Mouse (Mus musculus): ENCODE measurements around the gene Sergef. TPM values are rescaled to one million over a fixed set of nuclear protein-coding genes. Genes with fewer than 3 reads are reported as not detected.

Gene Sergef
- polyA plus RNA-seq, 1 experiment: 8.6 TPM

DNA sequence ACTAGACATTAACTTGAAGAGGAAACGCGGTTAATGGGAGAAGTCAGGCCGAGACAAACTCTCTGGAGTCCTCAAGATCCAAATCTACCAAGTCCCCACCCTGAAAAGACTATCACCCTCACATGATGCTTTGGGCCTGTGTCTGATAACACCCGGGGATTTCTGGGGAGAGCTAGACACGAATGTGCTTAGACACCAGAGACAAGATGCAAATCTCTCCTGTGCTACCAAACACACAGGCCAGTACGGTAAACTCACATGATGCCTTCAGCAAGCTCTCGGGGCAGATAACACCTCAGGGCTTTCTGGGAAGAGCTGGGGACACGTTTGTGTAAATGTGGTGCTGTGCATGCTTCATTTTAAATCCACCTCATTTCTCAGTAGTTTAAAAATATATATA, 36.3 kb upstream of the Sergef start:
- Histone ChIP-seq H3K79me3 (ENCODE audit: low read depth) (no peaks in the 10 kb centered on the region), H3K4me3 (ENCODE audit: insufficient read depth, poor library complexity, severe bottlenecking) (no peak overlapping the region), H3ac (ENCODE audit: control insufficient read depth, insufficient read length, low read depth) (no peak overlapping the region), H3K36me3 (ENCODE audit: control insufficient read depth, insufficient read depth) (no peaks in the 10 kb centered on the region), H3K27me3 (ENCODE audit: control insufficient read depth, insufficient read depth, insufficient read length) (no peaks in the 10 kb centered on the region), H3K79me2 (ENCODE audit: control insufficient read depth, insufficient read depth) (no peaks in the 10 kb centered on the region)
- TF ChIP-seq MYOD1 (IDR thresholded peaks at IDR 0.05; ENCODE audit: control insufficient read depth, insufficient read length, low read depth) (no peak), CEBPB (IDR thresholded peaks at IDR 0.05; ENCODE audit: low read depth) (no peak)

DNA sequence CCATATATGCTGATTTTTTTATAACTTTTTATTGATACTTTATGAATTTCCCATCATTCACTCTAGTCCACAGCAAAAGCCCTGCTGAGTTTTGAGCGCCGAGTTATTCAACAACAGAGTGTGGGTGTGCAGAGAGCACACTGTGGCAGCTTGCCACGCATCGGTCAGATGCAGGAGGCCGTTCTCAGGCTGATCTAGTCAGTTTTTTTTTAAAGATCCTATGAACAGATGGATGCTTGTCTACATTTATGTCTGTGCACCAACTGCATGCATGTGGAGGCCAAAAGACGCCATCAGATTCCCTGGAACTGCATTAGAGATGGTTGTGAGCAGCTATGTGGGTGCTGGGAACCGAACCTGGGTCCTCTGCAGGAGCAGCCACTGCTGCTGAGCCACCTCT, 35.5 kb upstream of the Sergef start:
- H3ac ChIP-seq (ENCODE audit: control insufficient read depth, insufficient read length, low read depth): no peak overlapping the region
- no peaks in the 10 kb centered on the region for H3K36me3 ChIP-seq (ENCODE audit: control insufficient read depth, insufficient read depth)
- no peaks in the 10 kb centered on the region for H3K79me3 ChIP-seq (ENCODE audit: low read depth)
- no peak overlapping the region for H3K4me3 ChIP-seq (ENCODE audit: insufficient read depth, poor library complexity, severe bottlenecking)
- no peaks in the 10 kb centered on the region for H3K79me2 ChIP-seq (ENCODE audit: control insufficient read depth, insufficient read depth)
- H3K27me3 ChIP-seq (ENCODE audit: control insufficient read depth, insufficient read depth, insufficient read length): no peaks in the 10 kb centered on the region
- TF ChIP-seq MYOG (IDR thresholded peaks at IDR 0.05; ENCODE audit: control insufficient read depth, extremely low read depth, insufficient read length) (no peak), USF1 (IDR thresholded peaks at IDR 0.05; ENCODE audit: low read depth) (no peak), CTCF (IDR thresholded peaks at IDR 0.05; ENCODE audit: control insufficient read depth, insufficient read depth, insufficient read length) (no peak), CEBPB (IDR thresholded peaks at IDR 0.05; ENCODE audit: low read depth) (no peak), MAX (IDR thresholded peaks at IDR 0.05) (no peak), MYOD1 (IDR thresholded peaks at IDR 0.05; ENCODE audit: control insufficient read depth, insufficient read length, low read depth) (no peak), FOSL1 (IDR thresholded peaks at IDR 0.05; ENCODE audit: insufficient read depth, low read length, poor library complexity, severe bottlenecking) (no peak)

DNA sequence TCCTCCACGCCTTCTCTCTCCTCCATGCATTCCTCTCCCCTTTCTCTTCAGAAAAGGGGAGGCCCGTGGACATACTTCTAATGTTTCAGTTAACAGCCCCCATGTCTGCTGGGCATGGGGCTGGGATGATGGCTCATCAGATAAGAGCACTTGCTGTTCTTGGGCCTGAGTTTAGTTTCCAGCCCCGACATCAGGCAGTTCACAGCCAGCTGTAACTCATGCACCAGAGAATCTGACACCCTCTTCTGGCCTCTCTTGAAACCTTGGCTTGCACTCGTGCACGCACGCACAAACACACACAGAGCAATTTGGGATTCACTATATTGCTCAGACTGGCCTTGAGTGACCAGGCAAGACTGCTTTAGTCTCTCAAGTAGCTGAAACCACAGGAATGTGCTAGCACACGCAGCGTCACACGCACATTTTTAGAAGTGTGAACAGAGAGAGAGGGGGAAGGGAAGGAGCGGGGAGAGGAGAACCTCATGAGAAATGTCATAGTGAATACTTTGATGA, 32.6 kb upstream of the Sergef start, which contains the start of gene Tph1:
TSS of gene Tph1 (minus strand) at position 378 of the 513 bp plus-strand sequence.
- H3K4me3 ChIP-seq (ENCODE audit: insufficient read depth, poor library complexity, severe bottlenecking): no peak within 1 kb of the TSS
- TF ChIP-seq MYOD1 (IDR thresholded peaks at IDR 0.05; ENCODE audit: control insufficient read depth, insufficient read length, low read depth) (no peak), CEBPB (IDR thresholded peaks at IDR 0.05; ENCODE audit: low read depth) (no peak), FOSL1 (IDR thresholded peaks at IDR 0.05; ENCODE audit: insufficient read depth, low read length, poor library complexity, severe bottlenecking) (no peak), USF1 (IDR thresholded peaks at IDR 0.05; ENCODE audit: low read depth) (no peak), MAX (IDR thresholded peaks at IDR 0.05) (no peak), CTCF (IDR thresholded peaks at IDR 0.05; ENCODE audit: control insufficient read depth, insufficient read depth, insufficient read length) (no peak), MYOG (IDR thresholded peaks at IDR 0.05; ENCODE audit: control insufficient read depth, extremely low read depth, insufficient read length) (no peak)

DNA sequence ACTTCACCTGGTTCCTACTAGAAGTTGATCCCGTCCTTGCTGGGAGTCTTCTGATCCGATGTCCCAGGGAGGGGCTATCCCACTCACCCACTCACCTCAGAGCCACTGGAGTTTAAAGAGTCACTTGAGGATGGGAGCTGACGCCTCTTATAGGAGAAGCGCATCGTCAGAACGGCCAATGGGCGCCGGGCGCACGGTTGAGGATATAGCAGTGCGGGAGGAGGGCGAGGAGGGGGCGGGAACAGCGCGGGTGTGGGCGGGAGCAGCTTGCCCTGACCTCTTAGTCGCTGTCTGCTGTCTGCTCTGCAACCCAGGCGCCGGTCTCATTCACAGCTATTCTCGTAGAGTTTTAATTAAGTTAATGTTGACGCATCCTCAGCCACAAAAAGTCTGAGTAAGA, 27.6 kb upstream of the Sergef start:
- Histone ChIP-seq H3K79me3 (ENCODE audit: low read depth) (no peaks in the 10 kb centered on the region), H3K4me3 (ENCODE audit: insufficient read depth, poor library complexity, severe bottlenecking) (no peak overlapping the region), H3K79me2 (ENCODE audit: control insufficient read depth, insufficient read depth) (no peaks in the 10 kb centered on the region), H3K27me3 (ENCODE audit: control insufficient read depth, insufficient read depth, insufficient read length) (peaks cover 17% of the 10 kb centered on the region), H3ac (ENCODE audit: control insufficient read depth, insufficient read length, low read depth) (no peak overlapping the region), H3K36me3 (ENCODE audit: control insufficient read depth, insufficient read depth) (no peaks in the 10 kb centered on the region)
- no peak for TF ChIP-seq MYOG (IDR thresholded peaks at IDR 0.05; ENCODE audit: control insufficient read depth, extremely low read depth, insufficient read length)
- TF ChIP-seq MYOD1 (IDR thresholded peaks at IDR 0.05; ENCODE audit: control insufficient read depth, insufficient read length, low read depth): no peak

More for the DNA sequence above, 32.6 kb upstream of the Sergef start, which contains the start of gene Tph1:
- Histone ChIP-seq H3K36me3 (ENCODE audit: control insufficient read depth, insufficient read depth) (no peaks in the 10 kb centered on the region), H3ac (ENCODE audit: control insufficient read depth, insufficient read length, low read depth) (no peak within 1 kb of the TSS), H3K27me3 (ENCODE audit: control insufficient read depth, insufficient read depth, insufficient read length) (no peaks in the 10 kb centered on the region), H3K79me3 (ENCODE audit: low read depth) (no peaks in the 10 kb centered on the region), H3K79me2 (ENCODE audit: control insufficient read depth, insufficient read depth) (no peaks in the 10 kb centered on the region)

DNA sequence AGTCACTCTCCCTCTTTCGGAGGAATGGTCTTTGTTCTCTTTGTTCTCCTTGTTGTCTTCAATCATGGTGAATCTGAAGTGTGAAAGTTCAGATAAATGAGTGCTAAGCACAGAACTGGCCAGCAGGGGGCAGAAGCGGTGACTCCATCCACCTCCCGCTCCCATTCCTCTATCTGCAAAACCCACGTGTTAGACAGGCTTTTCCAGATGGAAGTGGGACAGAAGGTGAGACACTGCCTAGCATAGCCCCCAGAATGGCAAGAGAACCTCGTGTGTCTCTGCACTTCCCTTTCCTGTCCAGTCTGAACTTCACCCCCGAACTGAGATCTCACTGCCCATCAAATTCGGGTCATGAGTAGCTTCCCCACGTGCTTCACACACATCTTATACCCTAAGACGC, 25.6 kb upstream of the Sergef start:
- Histone ChIP-seq H3K79me2 (ENCODE audit: control insufficient read depth, insufficient read depth) (no peaks in the 10 kb centered on the region), H3ac (ENCODE audit: control insufficient read depth, insufficient read length, low read depth) (no peak overlapping the region), H3K27me3 (ENCODE audit: control insufficient read depth, insufficient read depth, insufficient read length) (peaks cover 27% of the 10 kb centered on the region), H3K4me3 (ENCODE audit: insufficient read depth, poor library complexity, severe bottlenecking) (no peak overlapping the region), H3K36me3 (ENCODE audit: control insufficient read depth, insufficient read depth) (no peaks in the 10 kb centered on the region), H3K79me3 (ENCODE audit: low read depth) (no peaks in the 10 kb centered on the region)
- TF ChIP-seq USF1 (IDR thresholded peaks at IDR 0.05; ENCODE audit: low read depth) (no peak), MYOG (IDR thresholded peaks at IDR 0.05; ENCODE audit: control insufficient read depth, extremely low read depth, insufficient read length) (no peak), MAX (IDR thresholded peaks at IDR 0.05) (peak; percentile 13), MYOD1 (IDR thresholded peaks at IDR 0.05; ENCODE audit: control insufficient read depth, insufficient read length, low read depth) (no peak), FOSL1 (IDR thresholded peaks at IDR 0.05; ENCODE audit: insufficient read depth, low read length, poor library complexity, severe bottlenecking) (no peak), CEBPB (IDR thresholded peaks at IDR 0.05; ENCODE audit: low read depth) (no peak), CTCF (IDR thresholded peaks at IDR 0.05; ENCODE audit: control insufficient read depth, insufficient read depth, insufficient read length) (peak; percentile 26)

DNA sequence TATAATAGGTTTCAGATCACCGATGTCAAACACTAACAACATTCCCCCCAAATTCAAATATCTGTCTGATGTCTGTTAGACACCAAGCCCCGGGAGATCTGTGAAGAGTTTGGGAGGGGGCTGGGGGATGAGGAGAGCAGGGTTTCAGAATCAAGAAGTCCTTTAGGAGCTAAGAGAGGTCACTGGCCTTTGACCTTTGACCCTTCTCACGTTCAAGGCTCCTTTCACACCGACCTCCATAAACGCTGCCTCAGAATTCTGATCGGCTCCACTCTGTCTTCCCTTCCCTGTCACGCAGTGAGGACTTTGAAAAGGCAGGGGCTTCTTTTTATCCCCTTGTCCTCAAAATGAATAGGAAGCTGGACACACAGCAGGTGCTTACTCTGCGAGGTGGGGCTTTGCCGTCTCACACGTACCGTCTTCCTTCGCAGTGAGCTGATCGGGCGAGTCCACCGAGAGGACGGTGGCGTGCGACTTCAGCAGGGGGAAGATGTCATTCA, 22.0 kb upstream of the Sergef start:
- Histone ChIP-seq H3K4me3 (ENCODE audit: insufficient read depth, poor library complexity, severe bottlenecking) (no peak overlapping the region), H3K36me3 (ENCODE audit: control insufficient read depth, insufficient read depth) (no peaks in the 10 kb centered on the region), H3ac (ENCODE audit: control insufficient read depth, insufficient read length, low read depth) (no peak overlapping the region), H3K79me2 (ENCODE audit: control insufficient read depth, insufficient read depth) (no peaks in the 10 kb centered on the region), H3K27me3 (ENCODE audit: control insufficient read depth, insufficient read depth, insufficient read length) (peaks cover 47% of the 10 kb centered on the region), H3K79me3 (ENCODE audit: low read depth) (no peaks in the 10 kb centered on the region)
- TF ChIP-seq MYOG (IDR thresholded peaks at IDR 0.05; ENCODE audit: control insufficient read depth, extremely low read depth, insufficient read length) (no peak), CEBPB (IDR thresholded peaks at IDR 0.05; ENCODE audit: low read depth) (no peak), CTCF (IDR thresholded peaks at IDR 0.05; ENCODE audit: control insufficient read depth, insufficient read depth, insufficient read length) (no peak), USF1 (IDR thresholded peaks at IDR 0.05; ENCODE audit: low read depth) (no peak), FOSL1 (IDR thresholded peaks at IDR 0.05; ENCODE audit: insufficient read depth, low read length, poor library complexity, severe bottlenecking) (no peak), MYOD1 (IDR thresholded peaks at IDR 0.05; ENCODE audit: control insufficient read depth, insufficient read length, low read depth) (no peak)

All from C2C12 (cell line).